Mouse (Mus musculus) bone marrow macrophage, adult 2 months (primary cell): ENCODE results near the gene Dzip1l.

Source experiments
- CTCF ChIP-seq: IDR thresholded peaks from 2 replicates; pipeline ENCODE4 v1.5.1; 2012; ENCODE audit warnings: low read depth, mild to moderate bottlenecking, low read length, moderate library complexity
- POLR2A ChIP-seq: IDR thresholded peaks from 2 replicates; pipeline ENCODE4 v1.6.1; 2012; ENCODE audit warnings: mild to moderate bottlenecking, low read depth, low read length, borderline replicate concordance

DNA sequence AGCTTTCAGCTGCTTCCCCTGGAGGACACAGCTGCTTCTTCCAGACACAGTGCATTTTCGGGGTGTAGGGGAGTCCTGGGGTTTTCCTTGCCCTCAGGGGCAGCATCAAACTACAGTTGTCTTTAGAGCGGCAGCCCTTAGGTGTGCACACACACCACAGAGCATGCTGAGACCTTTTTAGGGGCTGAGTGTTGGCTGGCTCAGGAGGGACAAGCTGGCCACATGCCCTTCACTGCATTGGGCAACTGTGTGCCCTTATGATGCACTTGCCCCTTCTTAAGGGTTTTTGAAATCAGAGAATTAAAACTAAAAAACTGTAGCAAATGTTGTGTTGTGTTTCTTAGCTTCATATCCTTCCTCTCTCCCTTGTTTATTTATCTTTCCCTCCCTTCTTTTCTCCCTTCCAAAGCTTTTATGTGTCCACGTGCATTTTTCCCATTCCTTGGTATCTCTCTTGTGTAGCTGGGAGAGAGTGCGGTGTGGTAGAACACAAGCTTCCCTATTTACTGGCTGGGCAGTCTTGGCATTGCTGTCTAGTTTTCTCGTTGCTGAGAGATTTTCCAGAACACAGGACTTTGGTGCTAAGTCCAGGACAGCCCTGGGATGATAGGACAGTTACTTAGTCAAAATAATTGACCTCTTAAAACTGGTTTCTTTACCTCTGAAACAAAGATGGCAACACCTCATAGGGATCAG lies 56.4 kb downstream of the Dzip1l start:
- no peak for TF ChIP-seq CTCF
- TF ChIP-seq POLR2A = no peak
